21 mouse cellular contexts compared by ENCODE assay signal in the genomic region with DNA sequence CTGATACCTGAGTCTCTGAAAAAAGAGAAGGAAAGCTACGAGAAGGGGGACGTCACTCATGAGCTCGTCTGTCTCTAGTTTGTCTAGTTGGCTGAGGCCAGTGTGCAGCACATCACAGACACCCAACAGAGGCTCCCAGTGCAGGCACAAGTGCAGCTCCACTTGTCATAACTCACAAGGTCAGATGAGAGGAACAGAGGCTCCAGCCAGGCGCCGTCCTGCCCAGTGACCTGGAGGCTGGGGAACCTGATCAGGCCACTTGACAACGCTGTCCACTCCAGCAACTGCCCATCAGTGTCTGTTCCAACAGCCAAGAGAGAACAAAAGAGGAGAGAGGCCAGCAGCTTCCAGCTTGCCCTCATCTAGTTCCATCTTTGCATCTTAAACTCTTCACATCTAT.
DNase-seq lines count a peak whose midpoint lies in the region; ATAC-seq and TF ChIP-seq lines count a peak whose summit lies in the region.
"Had no signal": no experiment of that assay in that cellular context is flagged by ENCODE, and none has a peak within 500 bp of the region (broad histone marks: within the 10 kb centered on the region; RNA-seq: fewer than 3 reads in every experiment).

No protein-coding gene starts in this region.

- H3K27ac ChIP-seq in forebrain, embryonic 10.5 days = 0 out of 2 replicates have a peak overlapping the region, but pooled peaks have one; percentile 16
- H3K27ac ChIP-seq in forebrain, postnatal 0 days (ENCODE audit: low read depth, low read length) = no peak overlapping the region
- H3K27ac ChIP-seq in heart, embryonic 10.5 days = peak overlapping the region; percentile 80
- H3K27ac ChIP-seq in kidney, embryonic 16.5 days (ENCODE audit: low read length) = 0 out of 2 replicates have a peak overlapping the region, but pooled peaks have one; percentile 43
- H3K27ac ChIP-seq: embryonic facial prominence, embryonic 15.5 days; hindbrain, embryonic 15.5 days; limb, embryonic 15.5 days; liver, embryonic 15.5 days had no signal

- no peak for TF ChIP-seq CTCF in forebrain, postnatal 0 days (IDR thresholded peaks at IDR 0.05; ENCODE audit: low read depth)

- H3K4me3 ChIP-seq in forebrain, embryonic 10.5 days = no peak overlapping the region
- no peak overlapping the region for H3K4me3 ChIP-seq in forebrain, postnatal 0 days (ENCODE audit: low read depth, low read length)
- no peak overlapping the region for H3K4me3 ChIP-seq in heart, embryonic 10.5 days
- no peak overlapping the region for H3K4me3 ChIP-seq in kidney, embryonic 16.5 days (ENCODE audit: low read length)
- H3K4me3 ChIP-seq: embryonic facial prominence, embryonic 15.5 days; hindbrain, embryonic 15.5 days; limb, embryonic 15.5 days; liver, embryonic 15.5 days had no signal

- H3K4me2 ChIP-seq in forebrain, postnatal 0 days (ENCODE audit: low read depth) = no peak overlapping the region
- no peak overlapping the region for H3K4me2 ChIP-seq in kidney, embryonic 16.5 days (replicated peaks; ENCODE audit: low read depth, low read length)
- H3K4me2 ChIP-seq: embryonic facial prominence, embryonic 15.5 days; hindbrain, embryonic 15.5 days; limb, embryonic 15.5 days; liver, embryonic 15.5 days; midbrain, embryonic 11.5 days had no signal

- ATAC-seq in forebrain, postnatal 0 days = no peak
- ATAC-seq in kidney, embryonic 16.5 days (ENCODE audit: low FRiP score, low TSS enrichment) = 0 out of 2 replicates have a peak, but pooled peaks have one; percentile 39
- ATAC-seq: lung, postnatal 0 days had no signal

- H3K9ac ChIP-seq in forebrain, postnatal 0 days = no peak overlapping the region
- no peak overlapping the region for H3K9ac ChIP-seq in kidney, embryonic 16.5 days (replicated peaks; ENCODE audit: low read length)
- H3K9ac ChIP-seq: embryonic facial prominence, embryonic 15.5 days; hindbrain, embryonic 15.5 days; limb, embryonic 15.5 days; liver, embryonic 15.5 days had no signal

- no peaks in the 10 kb centered on the region; the same call in 1 of the 2 replicates for H3K27me3 ChIP-seq in forebrain, embryonic 10.5 days (ENCODE audit: poor library complexity, severe bottlenecking)
- no peaks in the 10 kb centered on the region for H3K27me3 ChIP-seq in forebrain, postnatal 0 days (ENCODE audit: insufficient read depth, low read length)
- H3K27me3 ChIP-seq in heart, embryonic 10.5 days (ENCODE audit: insufficient read depth, poor library complexity, severe bottlenecking) = no peaks in the 10 kb centered on the region
- H3K27me3 ChIP-seq in kidney, embryonic 16.5 days (ENCODE audit: insufficient read depth, low read length) = no peaks in the 10 kb centered on the region
- H3K27me3 ChIP-seq: embryonic facial prominence, embryonic 15.5 days; hindbrain, embryonic 15.5 days; limb, embryonic 15.5 days; liver, embryonic 15.5 days had no signal

- peaks cover 40% of the 10 kb centered on the region for H3K4me1 ChIP-seq in forebrain, embryonic 10.5 days
- H3K4me1 ChIP-seq in forebrain, postnatal 0 days (ENCODE audit: insufficient read depth) = no peaks in the 10 kb centered on the region
- peaks cover 15% of the 10 kb centered on the region for H3K4me1 ChIP-seq in heart, embryonic 10.5 days
- peaks cover 3% of the 10 kb centered on the region; the same call in 1 of the 2 replicates for H3K4me1 ChIP-seq in kidney, embryonic 16.5 days (ENCODE audit: insufficient read depth, low read length)
- H3K4me1 ChIP-seq: liver, embryonic 15.5 days had no signal

- WGBS in forebrain, embryonic 10.5 days = 93% methylated on average over 6 of the region's 6 CpGs
- WGBS in forebrain, postnatal 0 days = 87% methylated on average over 6 of the region's 6 CpGs
- WGBS in heart, embryonic 10.5 days = 50% methylated on average over 6 of the region's 6 CpGs
- WGBS in kidney, embryonic 16.5 days = 44% methylated on average over 6 of the region's 6 CpGs

- DNase-seq in forebrain, embryonic 10.5 days (ENCODE audit: extremely low spot score, low spot score) = no peak
- no peak for DNase-seq in forebrain, postnatal 0 days
- no peak for DNase-seq in heart, embryonic 10.5 days (ENCODE audit: low spot score)
- DNase-seq in heart, postnatal 4 days = no peak
- DNase-seq in kidney, postnatal 14 days = no peak
- no peak for DNase-seq in right cerebral cortex, adult 2 months (ENCODE audit: low spot score in 2 of 2)
- DNase-seq in layer of hippocampus, postnatal 14 days (ENCODE audit: low spot score in 2 of 2) = no peak
- DNase-seq: B cell, adult 2 months; cerebellum, adult 11 months; cerebellum, postnatal 10 days; kidney, adult 2 months; kidney, postnatal 4 days; layer of hippocampus, adult 9-11 months; thymus, postnatal 14 days had no signal

- H3K36me3 ChIP-seq in forebrain, embryonic 10.5 days (replicated peaks) = no peaks in the 10 kb centered on the region
- no peaks in the 10 kb centered on the region for H3K36me3 ChIP-seq in forebrain, postnatal 0 days (ENCODE audit: insufficient read depth)
- no peaks in the 10 kb centered on the region for H3K36me3 ChIP-seq in heart, embryonic 10.5 days
- no peaks in the 10 kb centered on the region for H3K36me3 ChIP-seq in kidney, embryonic 16.5 days (ENCODE audit: insufficient read depth, low read length)
- H3K36me3 ChIP-seq: embryonic facial prominence, embryonic 15.5 days; hindbrain, embryonic 15.5 days; limb, embryonic 15.5 days; liver, embryonic 15.5 days had no signal

- H3K9me3 ChIP-seq in forebrain, embryonic 10.5 days = peaks cover 4% of the 10 kb centered on the region; the same call in 1 of the 2 replicates
- no peaks in the 10 kb centered on the region for H3K9me3 ChIP-seq in forebrain, postnatal 0 days (ENCODE audit: low read length)
- H3K9me3 ChIP-seq in heart, embryonic 10.5 days = no peaks in the 10 kb centered on the region
- no peaks in the 10 kb centered on the region for H3K9me3 ChIP-seq in kidney, embryonic 16.5 days (ENCODE audit: low read length)
- H3K9me3 ChIP-seq: embryonic facial prominence, embryonic 15.5 days; hindbrain, embryonic 15.5 days; limb, embryonic 15.5 days; liver, embryonic 15.5 days had no signal
